Mouse (Mus musculus): ENCODE data around the gene Dcaf4. TPM values are rescaled to one million over a fixed set of nuclear protein-coding genes. Genes with fewer than 3 reads are reported as not detected.

The Dcaf4 gene
- polyA plus RNA-seq, 1 experiment from 2014 or later = 20.6 TPM

DNA sequence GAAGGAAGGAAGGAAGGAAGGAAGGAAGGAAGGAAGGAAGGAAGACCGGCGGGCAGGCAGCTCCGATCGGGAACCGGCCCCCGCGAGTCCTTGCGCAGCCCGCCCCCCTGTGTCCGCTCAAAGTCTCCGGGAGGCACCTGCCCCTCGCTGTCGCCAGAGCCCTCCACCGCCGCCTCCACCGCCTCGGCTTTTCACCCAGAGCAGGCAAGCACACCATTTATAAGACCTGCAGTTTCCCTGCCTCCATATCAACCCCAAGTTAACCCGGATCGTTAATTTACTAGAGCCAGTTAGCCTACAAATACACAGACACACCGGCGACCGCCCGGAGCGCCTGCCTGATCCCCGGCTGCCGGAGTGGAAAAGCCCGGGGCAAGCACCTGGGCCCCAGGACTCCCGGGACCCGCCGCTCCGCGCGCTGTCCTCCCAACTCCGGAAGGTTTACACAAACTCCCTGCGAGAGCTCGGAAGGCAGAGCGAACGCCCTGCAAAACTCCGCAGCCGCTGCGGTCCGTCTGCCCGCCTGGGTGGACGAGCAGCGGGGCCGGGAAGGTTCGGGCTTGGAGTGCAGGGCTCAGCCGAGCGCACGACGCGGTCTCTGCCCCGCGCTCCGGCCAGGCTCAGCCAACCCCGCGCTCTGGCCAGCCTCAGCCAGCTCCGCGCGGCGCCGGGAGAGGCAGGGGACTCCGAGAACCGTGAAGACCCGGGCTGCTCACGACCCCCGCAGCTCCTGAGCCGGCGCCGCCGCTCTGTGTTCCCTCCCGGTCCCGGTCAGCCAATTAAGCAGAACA is 33.4 kb upstream of the Dcaf4 start:
- under 1% methylated on average over 66 of the region's 73 CpGs for WGBS
- Histone ChIP-seq H3K27ac (peak overlapping the region; percentile 67), H3K4me3 (replicated peaks; ENCODE audit: low read depth, low read length) (peak overlapping the region; percentile 53), H3K4me2 (ENCODE audit: low read length) (peak overlapping the region; percentile 99), H3K9ac (ENCODE audit: low read depth, low read length) (peak overlapping the region; percentile 68), H3K36me3 (ENCODE audit: insufficient read depth, low read length) (no peaks in the 10 kb centered on the region), H3K27me3 (ENCODE audit: insufficient read depth, low read length) (no peaks in the 10 kb centered on the region), H3K9me3 (replicated peaks; ENCODE audit: low read length) (no peaks in the 10 kb centered on the region), H3K4me1 (replicated peaks; ENCODE audit: insufficient read depth, low read length) (peaks cover 4% of the 10 kb centered on the region)
- DNase-seq (ENCODE audit: low spot score) (peak; percentile 67), ATAC-seq (replicated peaks; ENCODE audit: low FRiP score, low read depth) (peak; percentile 60)
- peak; percentile 22; the same call in 1 of the 2 replicates for TF ChIP-seq CTCF (IDR thresholded peaks at IDR 0.05; ENCODE audit: low read depth)

DNA sequence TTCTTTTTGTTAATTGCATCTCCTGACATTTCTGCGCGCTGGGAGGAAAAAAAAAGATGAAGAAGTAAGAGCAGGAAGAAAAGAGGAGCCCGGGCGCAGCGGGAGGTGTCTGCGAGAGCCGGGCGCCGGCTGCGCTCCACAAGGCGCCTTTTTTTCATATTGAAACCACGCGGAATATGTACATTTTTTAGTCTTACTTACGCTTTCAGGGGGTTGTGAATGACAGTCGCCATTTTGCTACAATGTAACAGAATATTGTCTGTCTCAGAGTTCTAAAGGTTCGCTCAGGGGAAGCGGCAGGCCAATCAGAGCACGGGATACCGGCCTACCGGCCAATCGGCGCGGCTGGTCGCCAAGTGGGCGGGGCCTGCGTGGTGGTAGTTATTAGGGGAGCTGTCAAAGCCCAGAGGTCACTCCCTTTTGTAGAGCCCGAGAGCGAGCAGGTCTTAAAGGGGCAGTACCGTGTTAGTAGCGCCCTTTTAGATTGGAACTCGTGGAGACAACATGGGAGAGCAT is 32.7 kb upstream of the Dcaf4 start, which contains the start of gene Dpf3:
Gene Dpf3, minus strand, starts transcription at position 241 of the 516 bp plus-strand sequence.
- TF ChIP-seq CTCF (IDR thresholded peaks at IDR 0.05; ENCODE audit: low read depth) = no peak
- peak within 1 kb of the TSS; percentile 67 for H3K27ac ChIP-seq
- WGBS = under 1% methylated on average over 31 of the region's 31 CpGs
- no peaks in the 10 kb centered on the region for H3K36me3 ChIP-seq (ENCODE audit: insufficient read depth, low read length)
- peak; percentile 99 for DNase-seq (ENCODE audit: low spot score)
- ATAC-seq (replicated peaks; ENCODE audit: low FRiP score, low read depth) = peak; percentile 96
- peak within 1 kb of the TSS; percentile 68 for H3K9ac ChIP-seq (ENCODE audit: low read depth, low read length)
- H3K4me3 ChIP-seq (replicated peaks; ENCODE audit: low read depth, low read length) = peak within 1 kb of the TSS; percentile 53
- H3K4me2 ChIP-seq (ENCODE audit: low read length) = peak within 1 kb of the TSS; percentile 99
- H3K9me3 ChIP-seq (replicated peaks; ENCODE audit: low read length) = no peaks in the 10 kb centered on the region
- H3K27me3 ChIP-seq (ENCODE audit: insufficient read depth, low read length) = no peaks in the 10 kb centered on the region
- H3K4me1 ChIP-seq (replicated peaks; ENCODE audit: insufficient read depth, low read length) = peaks cover 4% of the 10 kb centered on the region

DNA sequence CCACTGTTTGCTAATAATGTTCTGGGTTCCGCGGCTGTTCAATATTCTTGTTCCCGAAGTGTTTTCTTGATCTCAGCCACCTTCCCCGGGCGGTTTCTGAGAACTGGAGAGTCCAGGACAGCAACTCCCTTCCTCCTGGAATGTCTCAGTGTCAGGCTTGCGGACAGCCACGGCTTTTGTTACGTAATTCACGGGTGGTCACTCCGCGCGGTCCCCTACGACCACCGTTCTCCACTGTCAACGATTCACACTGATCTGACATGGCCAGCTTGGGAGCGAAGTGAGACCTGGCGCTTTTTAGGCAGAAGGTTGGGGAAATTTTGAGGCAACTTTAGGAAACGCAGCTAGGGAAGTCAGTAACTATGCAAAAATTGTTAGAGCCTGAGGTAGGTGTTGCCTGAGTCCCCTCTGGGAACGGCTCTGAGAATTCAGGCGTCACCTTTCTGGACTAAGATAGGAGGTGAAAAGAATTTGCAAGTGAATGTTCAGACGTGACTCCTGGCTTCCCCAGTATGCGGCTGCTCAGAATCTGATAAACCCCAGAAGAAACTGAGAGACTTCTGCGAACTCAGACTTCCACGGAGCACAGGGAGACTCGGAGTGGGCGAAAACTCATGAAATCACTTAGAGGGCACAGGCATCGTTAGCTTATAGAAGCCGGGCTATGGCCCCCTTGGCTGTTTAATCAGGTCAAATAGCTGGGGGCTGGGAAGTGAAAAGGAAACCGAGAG is 31.9 kb upstream of the Dcaf4 start:
- Histone ChIP-seq H3K9me3 (replicated peaks; ENCODE audit: low read length) (no peaks in the 10 kb centered on the region), H3K4me2 (ENCODE audit: low read length) (peak overlapping the region; percentile 99), H3K27ac (no peak overlapping the region), H3K36me3 (ENCODE audit: insufficient read depth, low read length) (no peaks in the 10 kb centered on the region), H3K4me3 (replicated peaks; ENCODE audit: low read depth, low read length) (peak overlapping the region; percentile 53), H3K4me1 (replicated peaks; ENCODE audit: insufficient read depth, low read length) (peaks cover 4% of the 10 kb centered on the region), H3K27me3 (ENCODE audit: insufficient read depth, low read length) (no peaks in the 10 kb centered on the region), H3K9ac (ENCODE audit: low read depth, low read length) (peak overlapping the region; percentile 15; the same call in 1 of the 2 replicates)
- DNase-seq (ENCODE audit: low spot score) (peak; percentile 34), ATAC-seq (replicated peaks; ENCODE audit: low FRiP score, low read depth) (0 out of 2 replicates have a peak, but pooled peaks have one; percentile 18)
- TF ChIP-seq CTCF (IDR thresholded peaks at IDR 0.05; ENCODE audit: low read depth) = no peak
- under 1% methylated on average over 29 of the region's 29 CpGs for WGBS

DNA sequence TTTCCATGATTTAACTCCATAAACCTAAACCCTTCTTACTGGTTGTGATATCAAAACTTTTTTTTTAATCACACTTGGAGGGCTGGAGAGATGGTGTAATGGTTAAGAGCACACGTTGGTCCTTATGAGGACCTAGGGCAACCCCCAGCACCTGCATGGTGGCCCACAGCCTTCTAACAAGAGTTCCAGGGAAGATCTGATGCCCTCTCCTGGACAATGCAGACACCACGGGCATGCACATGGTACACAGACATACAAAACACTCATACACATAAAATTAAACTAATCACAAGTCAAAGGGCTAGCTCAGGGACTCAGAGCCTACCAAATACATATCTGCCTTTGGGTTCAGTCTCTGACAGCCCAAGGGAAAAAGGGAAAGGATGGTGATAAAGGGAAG is 30.5 kb upstream of the Dcaf4 start:
- no peak overlapping the region for H3K27ac ChIP-seq
- H3K4me1 ChIP-seq (replicated peaks; ENCODE audit: insufficient read depth, low read length) = peaks cover 4% of the 10 kb centered on the region
- H3K27me3 ChIP-seq (ENCODE audit: insufficient read depth, low read length) = no peaks in the 10 kb centered on the region
- no peak overlapping the region for H3K4me2 ChIP-seq (ENCODE audit: low read length)
- no peak overlapping the region for H3K9ac ChIP-seq (ENCODE audit: low read depth, low read length)
- TF ChIP-seq CTCF (IDR thresholded peaks at IDR 0.05; ENCODE audit: low read depth) = peak; percentile 48; the same call in 1 of the 2 replicates
- no peak for ATAC-seq (replicated peaks; ENCODE audit: low FRiP score, low read depth)
- no peak for DNase-seq (ENCODE audit: low spot score)
- H3K4me3 ChIP-seq (replicated peaks; ENCODE audit: low read depth, low read length) = no peak overlapping the region
- 43% methylated on average over 2 of the region's 2 CpGs for WGBS
- H3K9me3 ChIP-seq (replicated peaks; ENCODE audit: low read length) = no peaks in the 10 kb centered on the region
- no peaks in the 10 kb centered on the region for H3K36me3 ChIP-seq (ENCODE audit: insufficient read depth, low read length)

DNA sequence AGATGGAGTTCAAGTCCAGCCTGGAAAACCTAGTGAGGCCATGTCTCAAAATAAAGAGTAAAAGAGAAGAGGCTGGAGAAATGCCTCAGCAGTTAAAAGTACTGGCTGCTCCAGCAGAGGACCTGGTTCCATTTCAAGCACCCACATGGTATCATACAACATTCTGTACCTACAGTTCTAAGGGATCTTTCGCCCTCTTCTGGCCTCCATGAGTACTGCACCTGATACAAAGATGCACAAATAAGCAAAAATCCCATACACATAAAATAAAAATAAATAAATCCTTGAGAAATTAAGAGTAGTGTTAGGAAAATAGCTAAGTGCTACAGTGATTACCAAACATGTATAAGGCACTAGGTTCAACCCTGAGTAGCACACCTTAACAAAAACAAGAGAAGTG is 28.7 kb upstream of the Dcaf4 start:
- WGBS = 53% methylated on average over 1 of the region's 1 CpGs
- no peaks in the 10 kb centered on the region for H3K36me3 ChIP-seq (ENCODE audit: insufficient read depth, low read length)
- DNase-seq (ENCODE audit: low spot score) = no peak
- H3K9me3 ChIP-seq (replicated peaks; ENCODE audit: low read length) = no peaks in the 10 kb centered on the region
- no peak for ATAC-seq (replicated peaks; ENCODE audit: low FRiP score, low read depth)
- no peaks in the 10 kb centered on the region for H3K4me1 ChIP-seq (replicated peaks; ENCODE audit: insufficient read depth, low read length)
- no peak overlapping the region for H3K27ac ChIP-seq
- no peak overlapping the region for H3K4me2 ChIP-seq (ENCODE audit: low read length)
- no peak overlapping the region for H3K4me3 ChIP-seq (replicated peaks; ENCODE audit: low read depth, low read length)
- H3K9ac ChIP-seq (ENCODE audit: low read depth, low read length) = no peak overlapping the region
- no peaks in the 10 kb centered on the region for H3K27me3 ChIP-seq (ENCODE audit: insufficient read depth, low read length)
- TF ChIP-seq CTCF (IDR thresholded peaks at IDR 0.05; ENCODE audit: low read depth) = peak; percentile 59

DNA sequence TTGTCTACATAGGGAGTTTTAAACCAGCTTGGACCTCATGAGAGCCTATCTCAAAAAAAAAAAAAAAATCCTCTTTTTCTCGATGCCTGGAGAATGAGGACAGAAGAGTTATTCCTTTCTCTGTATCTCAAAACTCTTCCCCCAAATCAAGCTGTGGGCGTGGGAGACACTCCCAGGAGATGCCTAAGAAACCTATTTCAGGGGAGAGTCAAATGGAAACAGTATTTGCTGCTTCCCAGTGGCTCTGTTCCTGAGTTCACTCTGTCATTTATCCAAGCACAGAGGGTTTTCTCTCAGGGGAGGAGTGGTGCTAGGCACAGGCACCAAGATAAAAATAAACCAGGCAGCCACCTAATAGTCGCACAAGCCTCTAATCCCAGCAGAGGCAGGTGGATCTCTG is 27.5 kb upstream of the Dcaf4 start:
- 72% methylated on average over 3 of the region's 3 CpGs for WGBS
- H3K27me3 ChIP-seq (ENCODE audit: insufficient read depth, low read length) = no peaks in the 10 kb centered on the region
- no peak overlapping the region for H3K9ac ChIP-seq (ENCODE audit: low read depth, low read length)
- no peak for TF ChIP-seq CTCF (IDR thresholded peaks at IDR 0.05; ENCODE audit: low read depth)
- no peak for ATAC-seq (replicated peaks; ENCODE audit: low FRiP score, low read depth)
- H3K9me3 ChIP-seq (replicated peaks; ENCODE audit: low read length) = no peaks in the 10 kb centered on the region
- no peak for DNase-seq (ENCODE audit: low spot score)
- no peak overlapping the region for H3K27ac ChIP-seq
- no peak overlapping the region for H3K4me2 ChIP-seq (ENCODE audit: low read length)
- H3K4me3 ChIP-seq (replicated peaks; ENCODE audit: low read depth, low read length) = no peak overlapping the region
- H3K36me3 ChIP-seq (ENCODE audit: insufficient read depth, low read length) = no peaks in the 10 kb centered on the region
- H3K4me1 ChIP-seq (replicated peaks; ENCODE audit: insufficient read depth, low read length) = no peaks in the 10 kb centered on the region

All from kidney, postnatal 0 days (tissue).